8 mouse cellular contexts compared by ENCODE assay signal in the genomic region with DNA sequence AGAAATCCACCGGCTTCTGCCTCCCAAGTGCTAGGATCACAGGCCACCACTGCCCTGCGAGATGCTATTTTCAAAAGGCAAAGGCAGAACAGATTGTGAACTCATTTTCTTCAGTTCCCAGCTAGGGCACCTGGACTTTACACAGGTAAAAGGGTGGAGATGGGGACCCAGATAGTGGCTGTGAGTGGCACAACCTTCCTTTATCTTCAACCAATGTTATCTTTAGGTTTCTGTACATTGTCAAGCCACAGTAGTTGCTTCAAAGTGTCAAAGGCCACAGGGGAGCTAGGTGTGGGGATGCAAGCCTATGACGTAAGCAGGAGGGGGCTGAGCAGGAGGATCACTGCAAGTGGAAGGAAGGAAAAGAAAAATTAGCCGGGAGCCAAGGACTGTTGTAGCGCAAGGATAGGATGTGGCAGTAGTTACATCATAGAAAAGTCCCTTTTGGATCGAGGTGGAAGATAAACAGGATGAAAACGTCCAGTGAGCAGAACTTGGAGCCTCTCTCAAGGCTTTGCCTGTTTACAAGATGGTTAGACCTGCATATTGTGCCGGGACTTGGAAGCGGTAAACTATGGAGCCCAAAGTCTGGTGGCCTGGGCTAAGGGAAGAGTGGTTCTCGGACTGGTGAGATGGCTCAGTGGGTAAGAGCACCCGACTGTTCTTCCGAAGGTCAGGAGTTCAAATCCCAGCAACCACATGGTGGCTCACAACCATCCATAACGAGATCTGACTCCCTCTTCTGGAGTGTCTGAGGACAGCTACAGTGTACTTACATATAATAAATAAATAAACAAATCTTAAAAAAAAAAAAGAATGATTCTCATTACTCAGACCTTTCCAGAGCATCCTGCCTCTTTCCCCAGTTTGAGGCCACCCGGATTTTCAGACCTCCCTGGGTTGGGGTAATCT. TPM values are rescaled to one million over a fixed set of nuclear protein-coding genes. Genes with fewer than 3 reads are reported as not detected.
DNase-seq lines count a peak whose midpoint lies in the region; ATAC-seq lines count a peak whose summit lies in the region.

No protein-coding gene starts in this region.

- peaks cover 9% of the 10 kb centered on the region; the same call in 1 of the 2 replicates for H3K36me3 ChIP-seq in heart, embryonic 15.5 days
- no peaks in the 10 kb centered on the region for H3K36me3 ChIP-seq in hindbrain, embryonic 11.5 days (ENCODE audit: control insufficient read depth, insufficient read depth, low read length)
- H3K36me3 ChIP-seq in midbrain, embryonic 14.5 days (ENCODE audit: control insufficient read depth, insufficient read depth, low read length), result peaks cover 19% of the 10 kb centered on the region

- WGBS in heart, embryonic 15.5 days, result 27% methylated on average over 14 of the region's 14 CpGs
- WGBS in hindbrain, embryonic 11.5 days, result 35% methylated on average over 13 of the region's 14 CpGs
- 35% methylated on average over 13 of the region's 14 CpGs for WGBS in midbrain, embryonic 14.5 days

- H3K27me3 ChIP-seq in heart, embryonic 15.5 days, result no peaks in the 10 kb centered on the region
- no peaks in the 10 kb centered on the region for H3K27me3 ChIP-seq in hindbrain, embryonic 11.5 days (ENCODE audit: control insufficient read depth, insufficient read depth, low read length)
- H3K27me3 ChIP-seq in midbrain, embryonic 14.5 days (ENCODE audit: control insufficient read depth, insufficient read depth, low read length), result no peaks in the 10 kb centered on the region

- no peaks in the 10 kb centered on the region for H3K9me3 ChIP-seq in heart, embryonic 15.5 days (replicated peaks)
- H3K9me3 ChIP-seq in hindbrain, embryonic 11.5 days (ENCODE audit: control insufficient read depth, low read length), result no peaks in the 10 kb centered on the region
- H3K9me3 ChIP-seq in midbrain, embryonic 14.5 days (ENCODE audit: control insufficient read depth, low read length), result no peaks in the 10 kb centered on the region

- H3K4me1 ChIP-seq in heart, embryonic 15.5 days (replicated peaks), result peaks cover 33% of the 10 kb centered on the region
- peaks cover 8% of the 10 kb centered on the region; the same call in 1 of the 2 replicates for H3K4me1 ChIP-seq in hindbrain, embryonic 11.5 days (replicated peaks; ENCODE audit: control insufficient read depth, insufficient read depth, low read length)
- H3K4me1 ChIP-seq in midbrain, embryonic 14.5 days (ENCODE audit: control insufficient read depth, insufficient read depth, low read length), result peaks cover 21% of the 10 kb centered on the region

- no peak overlapping the region for H3K9ac ChIP-seq in heart, embryonic 15.5 days
- H3K9ac ChIP-seq in hindbrain, embryonic 11.5 days (ENCODE audit: low read depth, low read length), result peak overlapping the region; percentile 3; the same call in 1 of the 2 replicates
- no peak overlapping the region for H3K9ac ChIP-seq in midbrain, embryonic 14.5 days (replicated peaks; ENCODE audit: low read length)

- peak overlapping the region; percentile 84 for H3K4me3 ChIP-seq in heart, embryonic 15.5 days
- H3K4me3 ChIP-seq in hindbrain, embryonic 11.5 days (ENCODE audit: low read depth, low read length), result peak overlapping the region; percentile 77
- peak overlapping the region; percentile 76 for H3K4me3 ChIP-seq in midbrain, embryonic 14.5 days (replicated peaks; ENCODE audit: low read depth, low read length)

- no peak for DNase-seq in heart, postnatal 4 days
- peak; percentile 29 for DNase-seq in NIH3T3 (ENCODE audit: low read depth)
- peak; percentile 53 for DNase-seq in hindbrain, embryonic 11.5 days (ENCODE audit: low spot score)
- DNase-seq in midbrain, embryonic 14.5 days, result peak; percentile 46
- no peak for DNase-seq in thymus, postnatal 25 days
- no peak for DNase-seq in kidney, postnatal 14 days
- no peak for DNase-seq in left cerebral cortex, adult 8-10 months (ENCODE audit: low spot score in 2 of 2)

- ATAC-seq in heart, embryonic 15.5 days (replicated peaks; ENCODE audit: insufficient number of reproducible peaks, insufficient read depth, low FRiP score, low read depth), result no peak
- ATAC-seq in hindbrain, embryonic 11.5 days (ENCODE audit: low FRiP score), result peak; percentile 23; the same call in 1 of the 2 replicates
- ATAC-seq in midbrain, embryonic 14.5 days (ENCODE audit: low FRiP score, low TSS enrichment), result no peak; the same call in 1 of the 2 replicates

- H3K4me2 ChIP-seq in heart, embryonic 15.5 days, result peak overlapping the region; percentile 92
- peak overlapping the region; percentile 94 for H3K4me2 ChIP-seq in hindbrain, embryonic 11.5 days (replicated peaks; ENCODE audit: low read depth, low read length)
- H3K4me2 ChIP-seq in midbrain, embryonic 14.5 days (ENCODE audit: low read length), result peak overlapping the region; percentile 98

- peak overlapping the region; percentile 92 for H3K27ac ChIP-seq in heart, embryonic 15.5 days
- peak overlapping the region; percentile 97 for H3K27ac ChIP-seq in hindbrain, embryonic 11.5 days (ENCODE audit: low read depth, low read length)
- H3K27ac ChIP-seq in midbrain, embryonic 14.5 days (replicated peaks; ENCODE audit: low read depth, low read length), result peak overlapping the region; percentile 97

RNA-seq across cellular contexts. Expression of a gene that starts 2.2 kb away (rescaled TPM):
- polyA plus RNA-seq in heart, embryonic 15.5 days (2015; fragmentation: Nextera tagmentation; extraction: Ambion mirVana), result 61.1 and 81.1 TPM in 2 replicates
- total RNA-seq in heart, postnatal 4 days (2021), result 10 to 100 TPM; 42.7 to 44.7 TPM
- 141 and 163 TPM in 2 replicates for polyA plus RNA-seq in hindbrain, embryonic 11.5 days (2014; fragmentation: Nextera tagmentation; extraction: Ambion mirVana)
- polyA plus RNA-seq in midbrain, embryonic 14.5 days (2014; fragmentation: Nextera tagmentation; extraction: Ambion mirVana), result 164 and 169 TPM in 2 replicates
- total RNA-seq in left cerebral cortex, adult 8-10 months (2022), result 100 to 1,000 TPM; 107 to 123 (median 117) TPM

RNA-seq across cellular contexts. Expression of a gene that starts 2.3 kb away (rescaled TPM):
- polyA plus RNA-seq in heart, embryonic 15.5 days (2015; fragmentation: Nextera tagmentation; extraction: Ambion mirVana), result 13.7 and 17.2 TPM in 2 replicates
- 10 to 100 TPM; 13.3 to 15.2 TPM for total RNA-seq in heart, postnatal 4 days (2021)
- 5.1 and 6.3 TPM in 2 replicates for polyA plus RNA-seq in hindbrain, embryonic 11.5 days (2014; fragmentation: Nextera tagmentation; extraction: Ambion mirVana)
- 5.1 and 5.5 TPM in 2 replicates for polyA plus RNA-seq in midbrain, embryonic 14.5 days (2014; fragmentation: Nextera tagmentation; extraction: Ambion mirVana)
- 1 to 10 TPM; 1.7 to 2.4 (median 2.1) TPM for total RNA-seq in left cerebral cortex, adult 8-10 months (2022)

RNA-seq across cellular contexts. Expression of a gene that starts 21.4 kb away (rescaled TPM):
- 2.6 and 5.0 TPM in 2 replicates for polyA plus RNA-seq in heart, embryonic 15.5 days (2015; fragmentation: Nextera tagmentation; extraction: Ambion mirVana)
- total RNA-seq in heart, postnatal 4 days (2021), result 1 to 10 TPM in 1 of 2 experiments, under 1 TPM in 1; 0.34 to 1.5 TPM
- 65.0 and 66.5 TPM in 2 replicates for polyA plus RNA-seq in hindbrain, embryonic 11.5 days (2014; fragmentation: Nextera tagmentation; extraction: Ambion mirVana)
- polyA plus RNA-seq in midbrain, embryonic 14.5 days (2014; fragmentation: Nextera tagmentation; extraction: Ambion mirVana), result 141 and 188 TPM in 2 replicates
- total RNA-seq in left cerebral cortex, adult 8-10 months (2022), result 10 to 100 TPM; 73.6 to 91.7 (median 81.2) TPM

RNA-seq across cellular contexts. Expression of a gene that starts 28.7 kb away (rescaled TPM):
- polyA plus RNA-seq in heart, embryonic 15.5 days (2015; fragmentation: Nextera tagmentation; extraction: Ambion mirVana), result 67.0 and 93.4 TPM in 2 replicates
- 10 to 100 TPM; 37.8 to 38.5 TPM for total RNA-seq in heart, postnatal 4 days (2021)
- polyA plus RNA-seq in hindbrain, embryonic 11.5 days (2014; fragmentation: Nextera tagmentation; extraction: Ambion mirVana), result 112 and 114 TPM in 2 replicates
- polyA plus RNA-seq in midbrain, embryonic 14.5 days (2014; fragmentation: Nextera tagmentation; extraction: Ambion mirVana), result 96.2 and 96.3 TPM in 2 replicates
- total RNA-seq in left cerebral cortex, adult 8-10 months (2022), result 10 to 100 TPM; 31.2 to 36.7 (median 34.0) TPM

RNA-seq across cellular contexts. Expression of a gene that starts 32.5 kb away (rescaled TPM):
- polyA plus RNA-seq in heart, embryonic 15.5 days (2015; fragmentation: Nextera tagmentation; extraction: Ambion mirVana), result 10.1 and 15.0 TPM in 2 replicates
- 10 to 100 TPM; 13.3 to 14.8 TPM for total RNA-seq in heart, postnatal 4 days (2021)
- 16.1 and 18.9 TPM in 2 replicates for polyA plus RNA-seq in hindbrain, embryonic 11.5 days (2014; fragmentation: Nextera tagmentation; extraction: Ambion mirVana)
- polyA plus RNA-seq in midbrain, embryonic 14.5 days (2014; fragmentation: Nextera tagmentation; extraction: Ambion mirVana), result 3.3 and 4.8 TPM in 2 replicates
- 1 to 10 TPM; 2.6 to 3.5 (median 3.1) TPM for total RNA-seq in left cerebral cortex, adult 8-10 months (2022)

Comparison
In these comparisons a context has a peak if more than half of its experiments do, and no peak if none do; other contexts are left out.
1. DNase-seq: peak in NIH3T3 (single experiment), hindbrain, embryonic 11.5 days (single experiment) and midbrain, embryonic 14.5 days (single experiment); none in heart, postnatal 4 days (single experiment), thymus, postnatal 25 days (single experiment), kidney, postnatal 14 days (single experiment) and left cerebral cortex, adult 8-10 months (0 of 2).
2. RNA of a gene that starts 21.4 kb away (polyA plus RNA-seq): 141 to 188 TPM in midbrain, embryonic 14.5 days and 65.0 to 66.5 TPM in hindbrain, embryonic 11.5 days; 2.6 to 5.0 TPM in heart, embryonic 15.5 days; every median in the first group is over 10 times any median in the second.
3. Peak in every context shown above with its lines, with median percentiles within 50 percentile points of each other: H3K27ac ChIP-seq, H3K4me2 ChIP-seq and H3K4me3 ChIP-seq.